Mouse (Mus musculus) testis, postnatal 10 days (tissue): Measurements from ENCODE around the gene Atp1b2.
A peak's percentile ranks its signal among the peaks of the same experiment; 100 is the strongest.
"Not testable (repeated sequence)": the region's sequence is repeated elsewhere in the genome, so short reads cannot be mapped to it uniquely, and the experiment has no call there.

Experiments used
- DNase-seq: peaks from one replicate; pipeline ENCODE4 v3.0.0; 2021; ENCODE audit warnings: low spot score

The Atp1b2 gene

GRCm38 (mm10) chr11:69605726-69606490 lies at the start of gene Atp1b2:
Gene Atp1b2, minus strand, starts transcription at chr11:69605942.
- DNase-seq = peak; percentile 91

GRCm38 (mm10) chr11:69654760-69655159 lies 49.0 kb upstream of the Atp1b2 start:
- DNase-seq = no peak

GRCm38 (mm10) chr11:69653399-69653798 lies 47.7 kb upstream of the Atp1b2 start:
- no peak for DNase-seq

GRCm38 (mm10) chr11:69645860-69646259 lies 40.1 kb upstream of the Atp1b2 start:
- DNase-seq = no peak

GRCm38 (mm10) chr11:69635471-69635870 lies 29.7 kb upstream of the Atp1b2 start:
- DNase-seq = no peak

GRCm38 (mm10) chr11:69633128-69633866 lies 27.6 kb upstream of the Atp1b2 start:
- peak; percentile 81 for DNase-seq

GRCm38 (mm10) chr11:69632284-69633089 lies 26.7 kb upstream of the Atp1b2 start, which contains the start of gene Fxr2:
Gene Fxr2, plus strand, starts transcription at chr11:69632990.
- DNase-seq = peak; percentile 100

- DNase-seq = peak; percentile 31
These were observed 24.1 kb upstream of the Atp1b2 start for GRCm38 (mm10) chr11:69629802-69630201.

GRCm38 (mm10) chr11:69628286-69628685 lies 22.5 kb upstream of the Atp1b2 start:
- peak; percentile 88 for DNase-seq

GRCm38 (mm10) chr11:69624339-69624738 lies 18.6 kb upstream of the Atp1b2 start:
- not testable (repeated sequence) for DNase-seq

- peak; percentile 22 for DNase-seq
These were observed 17.3 kb upstream of the Atp1b2 start for GRCm38 (mm10) chr11:69623006-69623405.

GRCm38 (mm10) chr11:69622406-69622805 lies 16.7 kb upstream of the Atp1b2 start:
- peak; percentile 56 for DNase-seq

GRCm38 (mm10) chr11:69621571-69622268 lies 16.0 kb upstream of the Atp1b2 start, which contains the start of gene Sat2:
Gene Sat2, plus strand, starts transcription at chr11:69622024.
- DNase-seq = peak; percentile 74

- peak; percentile 35 for DNase-seq
These were observed 14.8 kb upstream of the Atp1b2 start for GRCm38 (mm10) chr11:69620394-69621081.

- peak; percentile 51 for DNase-seq
These were observed 12.1 kb upstream of the Atp1b2 start, which contains the start of gene Shbg for GRCm38 (mm10) chr11:69617805-69618204. Gene Shbg, minus strand, starts transcription at chr11:69617905.

- no peak for DNase-seq
These were observed 11.0 kb upstream of the Atp1b2 start for GRCm38 (mm10) chr11:69616781-69617180.

GRCm38 (mm10) chr11:69614257-69614588 lies 8.5 kb upstream of the Atp1b2 start:
- not testable (repeated sequence) for DNase-seq

- DNase-seq = peak; percentile 95
These were observed 8.0 kb upstream of the Atp1b2 start for GRCm38 (mm10) chr11:69613553-69614256.

GRCm38 (mm10) chr11:69610899-69611298 lies 5.2 kb upstream of the Atp1b2 start:
- DNase-seq = peak; percentile 35

GRCm38 (mm10) chr11:69609416-69609815 lies 3.7 kb upstream of the Atp1b2 start:
- no peak for DNase-seq
